ENCODE assay signal across 13 mouse cellular contexts in the genomic region with DNA sequence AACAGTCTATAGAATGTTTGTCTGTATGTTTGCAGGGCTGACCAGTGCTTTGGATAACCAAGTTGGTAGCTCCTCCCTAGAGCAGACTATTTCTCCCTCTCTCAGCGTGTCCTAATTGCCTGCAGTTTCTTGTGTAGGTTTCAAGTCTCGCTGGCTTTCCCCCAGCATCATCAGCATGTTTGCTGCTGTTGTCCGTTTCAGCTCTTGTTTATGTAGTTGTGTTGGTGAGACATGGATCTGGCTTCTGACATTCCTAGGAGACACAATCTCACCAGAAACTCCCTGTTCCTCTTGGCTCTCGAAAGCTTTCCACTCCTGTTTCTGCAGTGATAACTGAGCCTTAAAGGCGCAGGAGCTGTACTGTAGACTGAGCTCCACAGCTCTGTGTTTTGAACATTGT.
DNase-seq lines count a peak whose midpoint lies in the region; ATAC-seq lines count a peak whose summit lies in the region.
"Had no signal": no experiment of that assay in that cellular context is flagged by ENCODE, and none has a peak within 500 bp of the region (broad histone marks: within the 10 kb centered on the region; RNA-seq: fewer than 3 reads in every experiment).

No protein-coding gene starts in this region.

- WGBS in heart, embryonic 14.5 days: 17% methylated on average over 5 of the region's 5 CpGs
- WGBS in forebrain, embryonic 13.5 days: 82% methylated on average over 5 of the region's 5 CpGs

- H3K4me1 ChIP-seq in heart, embryonic 14.5 days (ENCODE audit: control insufficient read depth in 2 of 2, insufficient read depth in 2 of 2, low read length in 2 of 2): peaks cover 10 to 45% of the 10 kb centered on the region in 2 experiments
- H3K4me1 ChIP-seq in forebrain, embryonic 13.5 days: peaks cover 12% of the 10 kb centered on the region
- H3K4me1 ChIP-seq: hindbrain, embryonic 15.5 days had no signal

- H3K4me2 ChIP-seq in heart, embryonic 14.5 days (ENCODE audit: low read length): peak overlapping the region; percentile 47
- no peak overlapping the region for H3K4me2 ChIP-seq in forebrain, embryonic 13.5 days
- H3K4me2 ChIP-seq: hindbrain, embryonic 15.5 days; kidney, embryonic 15.5 days; limb, embryonic 15.5 days had no signal

- no peaks in the 10 kb centered on the region for H3K9me3 ChIP-seq in heart, embryonic 14.5 days (ENCODE audit: control insufficient read depth, low read length)
- no peaks in the 10 kb centered on the region for H3K9me3 ChIP-seq in forebrain, embryonic 13.5 days (replicated peaks)
- H3K9me3 ChIP-seq: G1E; hindbrain, embryonic 15.5 days; kidney, embryonic 15.5 days; limb, embryonic 15.5 days had no signal

- H3K27ac ChIP-seq in heart, embryonic 14.5 days (replicated peaks in 1 of 2; ENCODE audit: control insufficient read depth in 1 of 2, insufficient read depth in 1 of 2, low read depth in 2 of 2, low read length in 2 of 2): peak overlapping the region; percentile 58 to 81
- no peak overlapping the region for H3K27ac ChIP-seq in forebrain, embryonic 13.5 days
- H3K27ac ChIP-seq: hindbrain, embryonic 15.5 days; kidney, embryonic 15.5 days; limb, embryonic 15.5 days had no signal

- ATAC-seq in frontal cortex, adult (ENCODE audit: low TSS enrichment): peak; percentile 86
- ATAC-seq in heart, embryonic 14.5 days (ENCODE audit: insufficient number of reproducible peaks, insufficient read depth, low FRiP score, low read depth): peak; percentile 13; the same call in 1 of the 2 replicates
- ATAC-seq in monocyte, adult 5-6 weeks (replicated peaks; ENCODE audit: insufficient number of reproducible peaks, low FRiP score, low TSS enrichment, poor library complexity, severe bottlenecking): no peak
- no peak for ATAC-seq in forebrain, embryonic 13.5 days

- H3K27me3 ChIP-seq in heart, embryonic 14.5 days (ENCODE audit: control insufficient read depth, insufficient read depth, low read length): no peaks in the 10 kb centered on the region
- H3K27me3 ChIP-seq in forebrain, embryonic 13.5 days: no peaks in the 10 kb centered on the region
- H3K27me3 ChIP-seq: hindbrain, embryonic 15.5 days; kidney, embryonic 15.5 days; limb, embryonic 15.5 days had no signal

- no peak overlapping the region for H3K4me3 ChIP-seq in heart, embryonic 14.5 days (ENCODE audit: control insufficient read depth in 1 of 2, insufficient read depth in 1 of 2, low read depth in 1 of 2, low read length in 2 of 2)
- no peak overlapping the region for H3K4me3 ChIP-seq in forebrain, embryonic 13.5 days
- H3K4me3 ChIP-seq: hindbrain, embryonic 15.5 days; kidney, embryonic 15.5 days; limb, embryonic 15.5 days had no signal

- peak overlapping the region; percentile 45 for H3K9ac ChIP-seq in heart, embryonic 14.5 days (ENCODE audit: low read length)
- H3K9ac ChIP-seq in forebrain, embryonic 13.5 days: no peak overlapping the region
- H3K9ac ChIP-seq: hindbrain, embryonic 15.5 days; kidney, embryonic 15.5 days; limb, embryonic 15.5 days had no signal

- no peak for DNase-seq in frontal cortex, postnatal 10 days (ENCODE audit: low spot score in 2 of 2)
- peak; percentile 19 for DNase-seq in gastrocnemius, postnatal 10 days
- DNase-seq in lung, postnatal 14 days: peak; percentile 46
- DNase-seq in thymus, postnatal 10 days (ENCODE audit: low spot score in 2 of 2): no peak
- DNase-seq: thymus, postnatal 4 days had no signal

- no peaks in the 10 kb centered on the region for H3K36me3 ChIP-seq in heart, embryonic 14.5 days (ENCODE audit: control insufficient read depth, insufficient read depth, low read length)
- H3K36me3 ChIP-seq in forebrain, embryonic 13.5 days (ENCODE audit: poor library complexity, severe bottlenecking): no peaks in the 10 kb centered on the region
- H3K36me3 ChIP-seq: hindbrain, embryonic 15.5 days; kidney, embryonic 15.5 days; limb, embryonic 15.5 days had no signal

Comparison
In these comparisons a context has a peak if more than half of its experiments do, and no peak if none do; other contexts are left out.
1. ATAC-seq: peak in frontal cortex, adult (single experiment) and heart, embryonic 14.5 days (single experiment); none in monocyte, adult 5-6 weeks (single experiment) and forebrain, embryonic 13.5 days (single experiment).
2. DNase-seq: peak in gastrocnemius, postnatal 10 days (single experiment) and lung, postnatal 14 days (single experiment); none in frontal cortex, postnatal 10 days (0 of 2) and thymus, postnatal 10 days (0 of 2).